ENCODE assay signal across 19 mouse cellular contexts in genomic region chr12:85632321-85632720, GRCm38 (mm10). TPM values are rescaled to one million over a fixed set of nuclear protein-coding genes. Genes with fewer than 3 reads are reported as not detected.
DNase-seq lines count a peak whose midpoint lies in the region; ATAC-seq and TF ChIP-seq lines count a peak whose summit lies in the region.
"Had no signal": no experiment of that assay in that cellular context is flagged by ENCODE, and none has a peak within 500 bp of the region (broad histone marks: within the 10 kb centered on the region; RNA-seq: fewer than 3 reads in every experiment).

No protein-coding gene starts in this region.

- intact Hi-C loops in left cerebral cortex, postnatal 36 days (cut with DNase I), result no loop called here

- peaks cover 55% of the 10 kb centered on the region for H3K4me1 ChIP-seq in thymus, adult 2 months (replicated peaks; ENCODE audit: control insufficient read depth, insufficient read depth, low read length)
- H3K4me1 ChIP-seq: hindbrain, embryonic 12.5 days had no signal

- no peaks in the 10 kb centered on the region for H3K27me3 ChIP-seq in thymus, adult 2 months (ENCODE audit: control insufficient read depth, insufficient read depth, low read length)
- H3K27me3 ChIP-seq: embryonic facial prominence, embryonic 12.5 days; heart, embryonic 12.5 days; hindbrain, embryonic 12.5 days had no signal

- ATAC-seq in activated CD4-positive, CD25-positive, alpha-beta regulatory T cell, adult 4 months, result peak; percentile 53
- no peak for ATAC-seq in frontal cortex, adult (ENCODE audit: low TSS enrichment)
- ATAC-seq: forebrain, embryonic 16.5 days; hindbrain, embryonic 16.5 days had no signal

- no peak for DNase-seq in thymus, adult 2 months
- peak; percentile 53 for DNase-seq in thymus, postnatal 25 days
- no peak for DNase-seq in kidney, postnatal 14 days
- no peak for DNase-seq in left cerebral cortex, postnatal 36 days (ENCODE audit: low spot score in 2 of 2)
- DNase-seq: adrenal gland, adult 8-10 months; B cell, adult 2 months; cerebellum, adult 11 months; cerebellum, adult 9-10 months; cerebellum, postnatal 25 days; gastrocnemius, postnatal 14 days; heart, adult 2 months; heart, postnatal 36 days had no signal

- H3K36me3 ChIP-seq in thymus, adult 2 months (ENCODE audit: control insufficient read depth, insufficient read depth, low read length), result no peaks in the 10 kb centered on the region

- TF ChIP-seq CTCF in thymus, adult 2 months (IDR thresholded peaks at IDR 0.05; ENCODE audit: borderline replicate concordance, control insufficient read depth, extremely low read depth, insufficient read depth, low read length, poor library complexity), result no peak

- no peak for TF ChIP-seq POLR2A in thymus, adult 2 months (IDR thresholded peaks at IDR 0.05; ENCODE audit: control insufficient read depth, extremely low read depth, insufficient read depth, low read length, poor library complexity)

- H3K27ac ChIP-seq in thymus, adult 2 months (ENCODE audit: control insufficient read depth, insufficient read depth, low read length), result peak overlapping the region; percentile 9; the same call in 1 of the 2 replicates
- H3K27ac ChIP-seq: embryonic facial prominence, embryonic 12.5 days; heart, adult 2 months; hindbrain, embryonic 12.5 days had no signal

- WGBS in thymus, adult 2 months, result 23% methylated on average over 10 of the region's 10 CpGs

- H3K4me3 ChIP-seq in thymus, adult 2 months (ENCODE audit: control insufficient read depth, insufficient read depth, low read length), result no peak overlapping the region
- H3K4me3 ChIP-seq: embryonic facial prominence, embryonic 12.5 days; heart, adult 2 months; heart, embryonic 12.5 days; hindbrain, embryonic 12.5 days had no signal

RNA-seq across cellular contexts. Expression of gene Jdp2, which starts 33.5 kb away (rescaled TPM):
- not detected for polyA plus RNA-seq in activated CD4-positive, CD25-positive, alpha-beta regulatory T cell, adult 4 months (2017; shearing (Covaris generic))
- 3.1 and 3.5 TPM in 2 replicates for polyA plus RNA-seq in thymus, adult 2 months (2012; rRNA removed)
- 10 to 100 TPM; 73.7 to 82.5 TPM for total RNA-seq in left cerebral cortex, postnatal 36 days (2021)

RNA-seq across cellular contexts. Expression of gene Batf, which starts 54.1 kb away (rescaled TPM):
- 100 to 1,000 TPM; 156 to 205 TPM for polyA plus RNA-seq in activated CD4-positive, CD25-positive, alpha-beta regulatory T cell, adult 4 months (2017; shearing (Covaris generic))
- 13.3 and 14.9 TPM in 2 replicates for polyA plus RNA-seq in thymus, adult 2 months (2012; rRNA removed)
- total RNA-seq in left cerebral cortex, postnatal 36 days (2021), result 1 to 10 TPM in 1 of 2 experiments, under 1 TPM in 1; 0.44 to 1.2 TPM
